Mouse (Mus musculus) MEL (cell line): Measurements from ENCODE around the gene Fam151a.
"Not testable (repeated sequence)": the region's sequence is repeated elsewhere in the genome, so short reads cannot be mapped to it uniquely, and the experiment has no call there.

Experiments used
- CHD1 ChIP-seq: IDR thresholded peaks from 2 replicates; pipeline ENCODE4 v1.6.1; 2012; ENCODE audit warnings: low read depth, mild to moderate bottlenecking, inconsistent platforms, low read length, improper control_type of control experiment
- CTCF ChIP-seq, 3 experiments: IDR thresholded peaks in 2 of 3; conservative IDR thresholded peaks in 1 of 3; 2 replicates each; pipeline ENCODE4 v1.5.1; 2011 to 2012; ENCODE audit warnings: low read length in 3 of 3, low read depth in 2 of 3, mild to moderate bottlenecking in 2 of 3, improper control_type of control experiment in 1 of 3, inconsistent platforms in 1 of 3, mixed read lengths in 1 of 3, moderate library complexity in 1 of 3; ENCODE audit not compliant: control insufficient read depth in 1 of 3, insufficient read depth in 1 of 3, poor library complexity in 1 of 3, severe bottlenecking in 1 of 3
- MYB ChIP-seq: IDR thresholded peaks from 2 replicates; pipeline ENCODE4 v1.6.1; 2011; ENCODE audit warnings: mild to moderate bottlenecking, low read depth, low read length, improper control_type of control experiment
- POLR2AphosphoS5 ChIP-seq: IDR thresholded peaks from 2 replicates; pipeline ENCODE4 v1.6.1; 2012; ENCODE audit warnings: low read depth, borderline replicate concordance, mild to moderate bottlenecking, inconsistent platforms, low read length, moderate library complexity, mixed read lengths
- UBTF ChIP-seq: IDR thresholded peaks from 2 replicates; pipeline ENCODE4 v1.6.1; 2012; ENCODE audit warnings: low read depth, mild to moderate bottlenecking, inconsistent platforms, low read length, improper control_type of control experiment, moderate library complexity, borderline replicate concordance; ENCODE audit not compliant: insufficient read depth

DNA sequence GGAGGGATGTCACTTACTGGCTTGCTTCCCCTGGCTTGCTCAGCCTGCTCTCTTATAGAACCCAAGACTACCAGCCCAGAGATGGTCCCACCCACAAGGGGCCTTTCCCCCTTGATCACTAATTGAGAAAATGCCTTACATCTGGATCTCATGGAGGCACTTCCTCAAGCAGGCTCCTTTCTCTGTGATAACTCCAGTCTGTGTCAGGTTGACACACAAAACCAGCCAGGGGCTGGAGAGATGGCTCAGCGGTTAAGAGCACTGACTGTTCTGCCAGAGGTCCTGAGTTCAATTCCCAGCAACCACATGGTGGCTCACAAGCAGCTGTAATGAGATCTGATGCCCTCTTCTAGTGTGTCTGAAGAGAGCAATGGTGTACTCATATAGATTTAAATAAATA, 3.2 kb downstream of the Fam151a start:
- TF ChIP-seq UBTF; CTCF (IDR thresholded peaks at IDR 0.05 in 2 of 3, conservative IDR thresholded peaks at IDR 0.05 in 1 of 3; ENCODE audit: control insufficient read depth in 1 of 3, insufficient read depth in 1 of 3, low read depth in 2 of 3, low read length in 3 of 3, poor library complexity in 1 of 3, severe bottlenecking in 1 of 3); CHD1; MYB; POLR2AphosphoS5: not testable (repeated sequence)
